Mouse (Mus musculus): ENCODE data around the gene Mrvi1. TPM values are rescaled to one million over a fixed set of nuclear protein-coding genes. Genes with fewer than 3 reads are reported as not detected.

Mrvi1 gene
- 10 to 100 TPM; 12.3 to 19.7 TPM for total RNA-seq (2021)
- polyA plus RNA-seq (2012; rRNA removed), result 6.1 and 8.7 TPM in 2 replicates
- long read RNA-seq, full-length matches to known transcripts, result 1 of 5 reads
- long read RNA-seq, partial matches to known transcripts, result 2 of 5 reads
- long read RNA-seq, other reads (novel, unspliced or antisense), result 2 of 5 reads

DNA sequence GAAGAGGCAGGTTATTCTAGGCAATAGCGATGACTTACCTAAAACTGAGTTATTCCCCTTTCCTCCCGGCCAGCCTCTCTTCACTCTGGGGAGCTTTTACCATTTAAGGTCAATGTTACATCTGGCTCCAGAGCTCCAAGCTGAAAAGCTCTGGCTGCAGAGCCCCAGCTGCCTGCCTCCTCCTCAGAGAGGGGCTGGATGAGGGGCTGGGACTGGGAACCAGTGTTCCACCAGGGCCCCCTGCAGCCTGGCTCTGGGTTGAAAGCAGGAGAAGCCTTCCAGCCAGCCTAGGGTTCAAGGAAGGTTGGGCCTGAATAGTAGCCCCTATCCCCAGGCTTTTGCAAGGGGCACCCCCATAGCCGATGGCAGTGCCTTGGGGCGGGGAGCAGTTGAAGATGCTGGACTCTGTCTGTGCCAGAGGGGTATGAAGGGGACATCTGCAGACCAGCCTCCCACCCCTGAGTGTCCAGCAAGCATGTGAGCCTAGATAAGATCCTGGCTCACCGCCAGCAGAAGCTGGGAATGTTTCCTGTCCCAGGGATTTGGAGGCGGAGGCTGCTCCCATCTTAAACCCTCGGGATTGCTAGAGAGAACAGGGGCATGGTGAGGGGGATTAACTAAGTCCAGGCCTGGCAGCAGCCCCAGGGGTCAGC, at the start of gene Mrvi1:
Gene Mrvi1, minus strand, starts transcription at position 409 of the 653 bp plus-strand sequence.
- peak; percentile 54 for DNase-seq

DNA sequence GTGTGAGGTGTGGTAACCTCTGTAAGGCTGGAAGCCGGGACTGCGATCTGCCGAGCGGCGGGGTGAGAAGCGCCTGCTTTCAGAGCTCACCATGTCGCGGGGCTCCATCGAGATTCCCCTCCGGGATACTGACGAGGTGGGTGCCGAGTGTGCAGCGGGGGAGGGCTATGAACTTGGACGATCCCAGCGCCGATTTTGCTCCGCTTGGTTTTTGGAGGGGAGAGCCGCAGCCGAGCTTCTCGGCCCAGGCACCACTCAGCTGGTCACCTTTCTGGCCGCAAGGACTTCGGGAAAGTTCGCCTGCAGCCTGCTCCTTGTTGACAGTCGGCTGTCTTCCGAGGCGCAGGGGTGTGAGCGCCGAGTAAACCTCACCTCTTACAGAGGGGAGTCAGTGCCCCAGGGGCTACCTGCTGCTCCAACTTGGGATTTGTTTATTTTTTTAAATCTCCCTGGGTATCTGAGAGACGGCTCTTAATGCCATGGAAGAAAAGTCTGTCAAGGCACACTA, 46.8 kb upstream of the Mrvi1 start:
- DNase-seq, result no peak

DNA sequence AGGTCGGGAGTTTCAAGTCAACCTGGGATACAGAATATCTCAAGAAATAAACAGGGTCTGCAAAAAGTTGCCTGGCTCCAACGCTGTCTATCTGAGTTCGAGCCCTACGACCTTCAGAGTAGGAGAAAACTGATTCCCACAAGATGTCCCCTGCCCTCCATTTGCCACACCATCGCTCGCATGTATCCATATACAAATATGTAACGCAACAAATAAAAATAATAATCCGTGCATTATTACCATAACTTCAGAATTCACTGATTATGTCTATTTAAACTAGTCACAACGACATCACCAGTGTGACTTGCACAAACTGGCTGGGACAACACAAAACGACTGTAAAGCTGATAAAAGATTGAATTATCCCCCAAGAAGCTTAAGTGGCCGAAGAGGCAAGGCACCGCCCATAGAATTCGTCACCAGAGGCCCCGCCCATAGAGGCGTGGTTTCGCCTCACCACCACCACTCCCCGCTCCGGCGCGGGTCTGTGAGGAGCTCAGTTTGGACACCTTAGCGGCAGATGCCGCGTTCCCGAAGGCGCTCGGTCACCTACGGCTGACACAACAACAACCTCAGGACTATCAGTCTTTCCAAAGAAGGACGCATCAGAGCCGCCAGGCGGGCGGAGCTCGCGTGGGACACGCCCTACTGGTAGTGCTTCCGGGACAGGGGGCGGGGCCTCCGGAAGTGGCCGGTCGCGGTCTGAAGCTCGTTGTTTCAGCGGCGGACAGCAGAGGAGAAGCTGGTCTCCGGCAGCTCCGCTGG, 46.2 kb upstream of the Mrvi1 start, which contains the start of gene Ctr9:
Gene Ctr9, plus strand, starts transcription at position 671 of the 765 bp plus-strand sequence.
- DNase-seq, result peak; percentile 96

DNA sequence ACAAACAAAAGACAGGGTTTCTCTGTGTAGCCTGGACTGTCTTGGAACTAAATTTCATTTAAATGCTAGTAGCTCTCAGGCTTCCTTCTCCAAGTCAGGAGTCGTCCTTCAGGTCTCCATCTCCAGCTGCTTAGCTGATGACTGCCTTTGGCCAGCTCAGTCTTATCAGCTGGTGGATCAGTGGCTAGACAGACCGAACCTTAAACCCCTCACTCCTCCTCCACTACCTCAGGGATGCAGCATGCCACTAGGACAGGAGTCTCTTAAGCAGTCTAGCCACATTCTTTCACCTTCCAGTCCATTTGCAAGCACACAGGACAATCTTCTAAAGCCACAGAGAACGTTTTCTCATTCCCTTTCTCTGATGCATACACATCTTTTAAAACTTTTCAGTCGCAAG, 42.7 kb upstream of the Mrvi1 start:
- DNase-seq, result no peak

DNA sequence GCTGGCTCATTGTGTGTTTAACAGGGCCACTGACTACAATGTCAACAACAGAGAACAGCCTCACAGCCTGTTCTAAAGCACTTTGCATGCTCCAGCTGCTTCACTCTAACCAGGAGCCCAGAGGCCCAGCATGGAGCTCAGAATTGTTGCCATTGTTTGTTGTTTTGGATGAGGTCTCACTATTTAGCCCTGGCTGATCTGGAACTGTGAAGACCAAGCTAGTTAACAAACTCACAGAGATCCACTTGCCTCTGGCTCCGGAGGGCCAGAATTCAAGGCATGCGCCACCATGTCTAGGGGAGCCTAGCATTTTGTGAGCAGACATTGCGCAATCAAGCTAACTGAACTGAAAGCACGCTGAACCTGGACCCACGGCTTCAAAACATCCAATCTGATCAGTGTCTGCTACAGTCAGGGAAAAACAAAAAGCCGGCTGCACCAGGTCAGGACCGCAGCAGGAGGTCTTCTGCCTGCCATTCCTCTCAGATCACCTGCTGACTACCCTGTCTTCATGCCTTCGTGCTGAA, 41.9 kb upstream of the Mrvi1 start:
- peak; percentile 24 for DNase-seq

DNA sequence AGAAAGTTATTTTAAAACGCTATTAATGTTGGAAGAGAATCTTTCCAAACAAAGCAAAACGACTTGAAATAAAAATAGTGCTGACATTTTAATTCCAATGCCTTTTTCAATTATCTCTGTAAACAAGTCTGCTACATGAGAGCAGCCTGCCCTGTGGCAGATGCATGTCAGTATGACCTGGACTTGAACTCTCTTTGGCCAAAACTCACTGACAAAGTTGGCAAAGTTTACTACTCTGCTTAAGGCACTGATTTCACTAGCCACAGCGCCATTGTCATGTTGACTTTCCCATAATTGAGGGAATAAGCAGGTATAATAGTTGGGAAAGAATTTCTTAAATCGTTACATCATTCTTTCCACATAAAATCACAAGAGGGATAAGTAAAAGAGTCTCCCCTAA, 38.6 kb upstream of the Mrvi1 start:
- DNase-seq, result no peak

DNA sequence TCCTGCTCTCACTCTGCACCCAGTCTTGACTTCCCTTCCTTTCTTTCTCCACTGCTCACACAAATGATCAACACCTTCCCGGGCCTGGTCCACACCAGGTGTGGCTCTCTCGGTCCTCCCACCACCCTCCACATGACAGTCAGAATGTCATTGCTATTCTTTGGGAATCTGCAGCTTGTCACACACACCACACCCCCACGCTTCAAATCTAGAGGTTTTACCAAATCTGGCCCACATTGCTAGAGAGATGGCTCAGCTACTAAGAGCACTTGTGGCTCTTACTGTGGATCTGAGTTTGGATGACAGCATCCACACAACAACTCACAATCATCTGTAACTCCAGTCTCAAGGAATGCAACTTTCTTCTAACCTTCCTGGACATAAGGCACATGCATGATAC, 34.7 kb upstream of the Mrvi1 start:
- no peak for DNase-seq

DNA sequence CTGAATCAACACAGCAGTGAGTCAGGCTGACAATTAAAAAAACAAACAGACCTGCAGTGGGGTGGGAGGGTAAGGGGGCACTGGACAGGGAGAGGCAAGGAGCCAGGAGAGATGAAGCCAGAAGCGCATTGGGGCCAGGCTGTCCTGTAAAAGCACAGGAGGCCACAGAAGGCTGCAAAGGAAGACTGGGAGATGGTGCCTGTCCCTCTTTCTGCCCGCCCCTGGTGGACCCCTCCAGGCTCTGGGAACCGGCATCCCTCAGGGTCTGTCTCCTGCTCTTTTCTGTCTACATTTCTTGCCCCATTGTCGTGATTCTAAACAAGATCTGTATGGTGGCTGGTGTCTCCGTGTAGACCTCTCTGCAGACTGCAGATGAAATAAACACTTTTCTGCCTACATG, 33.5 kb upstream of the Mrvi1 start:
- DNase-seq, result no peak

DNA sequence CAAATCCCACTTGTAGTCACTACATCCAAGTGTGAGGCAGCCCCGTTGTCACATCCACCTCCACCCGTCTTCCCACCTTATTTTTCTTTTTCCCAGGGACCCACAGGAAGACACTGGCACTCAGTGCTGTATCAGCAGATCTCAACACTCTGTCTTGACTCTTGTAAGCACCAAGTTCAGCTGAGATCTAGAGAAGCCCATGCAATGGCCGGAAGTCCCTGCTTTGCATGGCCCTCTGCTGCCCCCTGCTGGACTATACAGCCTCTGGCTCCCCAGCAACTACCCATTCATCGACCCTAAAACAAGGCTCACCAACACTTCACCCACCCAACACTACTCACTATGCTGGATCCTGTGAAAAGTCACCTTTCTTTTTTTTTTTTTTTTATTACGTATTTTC, 32.6 kb upstream of the Mrvi1 start:
- peak; percentile 85 for DNase-seq

DNA sequence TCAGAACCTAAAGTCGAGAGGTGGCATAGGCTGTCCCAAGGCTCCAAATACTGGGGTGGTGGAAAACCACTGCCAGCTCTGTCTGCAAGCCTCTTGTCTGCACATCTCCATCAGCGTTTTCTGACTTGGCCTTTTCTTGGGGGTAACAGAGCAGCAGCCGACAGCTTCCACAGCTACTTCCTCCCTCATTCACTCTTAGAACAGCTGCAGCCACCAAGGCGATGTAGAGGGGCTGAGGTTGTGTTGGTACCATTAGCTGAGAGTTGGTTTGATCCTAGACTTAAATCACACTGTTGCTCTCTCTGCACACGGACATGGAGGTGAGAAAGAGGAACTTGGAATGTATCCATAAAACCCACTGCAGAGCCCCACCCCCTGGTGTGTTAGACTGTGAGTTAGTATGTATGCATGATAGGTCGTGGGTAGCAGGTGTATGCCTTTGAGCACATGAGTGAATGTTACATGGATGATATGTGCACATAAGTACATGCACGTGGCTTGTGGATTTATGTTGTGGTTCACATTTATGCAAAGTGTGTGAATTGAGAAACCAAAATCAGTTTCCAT, 31.9 kb upstream of the Mrvi1 start:
- no peak for DNase-seq

DNA sequence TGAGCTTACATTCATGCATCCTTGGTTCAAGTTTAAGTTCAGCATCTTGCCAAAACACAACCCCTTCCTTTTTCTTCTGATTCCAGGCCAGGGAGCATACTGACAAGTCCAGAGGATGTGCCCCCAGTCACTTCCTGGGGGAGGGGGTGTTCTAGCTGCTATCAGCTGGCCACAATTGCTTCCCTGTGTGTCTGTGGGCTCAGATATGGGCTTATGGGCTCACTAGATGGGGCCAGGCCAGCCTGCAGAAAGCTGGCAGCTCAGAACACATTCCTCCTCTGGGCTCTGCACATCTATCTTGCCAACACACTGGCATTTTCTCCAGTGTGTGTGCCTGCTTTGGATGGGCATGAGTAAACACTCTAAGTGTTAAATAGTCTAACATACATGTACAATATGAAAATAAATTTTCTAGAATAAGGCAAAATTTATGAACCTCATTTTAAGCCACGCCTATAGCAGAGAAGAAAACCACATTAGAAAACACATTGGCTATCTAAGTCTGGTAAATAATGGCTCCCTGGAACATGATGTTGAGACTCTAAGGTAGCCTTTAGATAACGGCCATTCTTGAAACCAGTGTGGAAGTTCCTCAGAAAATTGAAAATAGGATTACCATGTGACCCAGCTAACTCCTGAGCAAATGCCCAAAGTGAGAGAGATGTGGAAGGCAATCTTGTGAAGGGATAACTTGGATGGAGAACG, 22.0 kb upstream of the Mrvi1 start:
- no peak for DNase-seq

DNA sequence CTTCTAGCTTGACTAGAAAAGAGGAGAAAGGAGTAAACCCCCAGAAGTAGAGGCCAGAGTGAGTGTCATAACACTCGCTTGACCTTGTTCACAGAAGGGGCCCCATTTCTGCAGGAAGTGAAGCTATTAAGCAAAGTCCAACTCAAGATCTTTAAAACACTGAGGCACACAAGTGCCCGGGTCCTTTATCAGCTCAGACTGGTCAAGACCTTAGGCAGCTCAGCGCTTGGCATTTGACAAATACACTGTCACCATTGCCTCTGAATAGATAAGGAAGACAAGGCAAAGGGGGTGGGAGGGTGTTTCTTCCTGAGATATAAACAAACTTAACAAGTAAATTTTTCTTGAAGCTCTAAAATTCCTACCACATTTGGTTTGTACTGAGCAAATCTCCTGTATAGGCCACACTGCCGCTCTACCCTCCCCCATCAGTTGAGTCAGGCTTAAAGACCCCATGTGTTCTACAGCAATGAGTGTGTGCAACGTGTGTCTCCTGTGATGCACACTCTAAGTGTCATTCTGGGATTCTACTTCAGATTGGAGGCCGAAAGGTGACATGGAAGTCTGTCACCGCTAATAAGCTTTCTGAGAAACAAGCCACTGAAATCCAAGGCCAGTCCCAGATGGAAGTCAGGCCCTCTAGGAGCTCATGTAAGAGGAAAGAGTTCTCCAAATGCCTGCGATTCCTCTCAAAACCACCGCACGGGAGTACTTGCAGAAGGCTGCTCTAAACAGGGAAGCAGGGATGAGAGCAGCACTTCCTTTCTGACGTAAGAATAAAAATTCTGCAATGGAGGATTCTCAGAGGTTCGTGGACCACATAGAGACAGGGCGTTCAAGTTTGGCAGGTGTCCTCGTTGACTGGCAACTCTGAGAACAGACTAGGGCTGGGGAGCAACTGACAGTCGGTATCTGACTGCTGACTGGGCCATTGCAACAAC, 16.9 kb upstream of the Mrvi1 start:
- DNase-seq, result no peak

DNA sequence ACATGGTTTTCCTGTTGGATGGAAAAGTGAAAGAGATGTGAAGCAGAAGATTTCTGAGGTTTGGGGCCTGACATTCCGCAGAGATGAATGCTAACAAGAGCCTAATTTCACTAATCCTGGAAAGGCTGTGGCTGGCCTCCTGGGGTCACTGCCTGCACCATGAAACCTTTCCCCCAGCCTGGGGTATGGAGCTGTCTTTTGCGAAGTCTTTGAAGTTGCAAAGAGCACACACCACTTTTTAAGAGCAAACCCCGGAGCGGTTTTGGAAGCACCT, 8.9 kb upstream of the Mrvi1 start:
- DNase-seq, result no peak

DNA sequence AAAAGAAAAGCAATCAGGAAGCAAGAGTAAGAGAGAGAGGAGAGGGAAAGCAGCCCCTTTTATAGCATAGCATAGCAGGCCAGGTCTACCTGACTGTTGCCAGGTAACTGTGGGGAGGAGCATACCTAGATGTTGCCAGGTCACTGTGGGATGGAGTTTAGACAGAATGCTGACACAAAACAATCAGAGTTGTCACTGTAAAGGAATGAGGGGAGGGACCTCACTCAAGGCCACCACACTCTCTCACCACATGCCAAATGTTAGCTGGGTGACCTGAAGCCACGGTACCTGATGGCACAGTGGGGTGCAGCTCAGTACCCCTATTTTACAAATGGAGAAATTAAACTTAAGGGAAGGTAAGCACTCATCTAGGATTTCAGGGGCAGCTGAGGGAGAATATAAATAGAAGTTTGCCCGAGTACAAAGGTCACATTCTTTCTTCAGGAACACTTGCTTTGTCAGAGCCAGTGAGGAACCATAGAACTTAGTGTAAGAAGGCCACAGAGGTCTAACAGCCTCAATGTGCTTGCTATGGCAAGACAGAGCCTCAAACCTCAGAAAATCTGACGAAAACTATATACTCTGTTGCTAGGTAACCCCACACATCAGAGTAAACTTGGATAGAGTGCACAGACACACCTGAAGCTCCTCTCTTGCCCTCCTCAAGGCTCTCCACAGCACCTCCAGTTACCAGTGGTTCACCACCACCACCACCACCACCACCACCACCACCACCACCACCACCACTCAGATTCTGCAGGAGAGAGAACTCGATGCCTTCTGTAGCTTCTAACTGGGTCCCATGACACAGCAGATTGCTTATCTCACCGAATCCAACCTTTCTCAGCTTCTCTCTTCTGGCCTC, 8.3 kb upstream of the Mrvi1 start:
- peak; percentile 33 for DNase-seq

DNA sequence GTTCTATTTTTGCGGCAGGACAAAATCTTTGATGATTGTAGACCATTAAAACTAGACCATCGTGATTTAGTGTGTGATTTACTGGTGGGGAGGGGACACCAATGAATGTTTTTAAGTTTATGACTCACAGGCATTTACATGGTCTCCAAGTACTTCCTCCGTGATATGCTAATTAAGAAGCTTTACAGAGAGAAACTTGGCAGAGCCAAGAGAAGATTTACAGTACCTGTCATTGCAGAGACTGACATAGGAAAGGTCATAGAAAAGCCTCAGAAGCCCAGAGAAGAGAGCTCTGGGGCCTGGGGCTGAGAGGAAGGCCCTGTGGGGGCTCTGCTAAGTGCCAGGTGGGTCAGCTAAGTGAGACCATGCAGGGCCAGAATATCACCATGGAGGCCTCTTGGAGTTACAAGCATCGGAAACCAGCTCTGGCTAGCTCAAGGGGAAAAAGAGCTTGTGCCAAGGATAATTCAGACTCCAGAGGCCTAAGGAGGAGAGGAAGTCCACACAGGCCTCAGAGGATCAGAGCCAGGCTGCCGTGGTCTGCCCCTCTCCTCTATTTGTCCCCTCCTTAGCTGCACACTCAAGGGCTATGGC, 7.1 kb upstream of the Mrvi1 start:
- peak; percentile 38 for DNase-seq

DNA sequence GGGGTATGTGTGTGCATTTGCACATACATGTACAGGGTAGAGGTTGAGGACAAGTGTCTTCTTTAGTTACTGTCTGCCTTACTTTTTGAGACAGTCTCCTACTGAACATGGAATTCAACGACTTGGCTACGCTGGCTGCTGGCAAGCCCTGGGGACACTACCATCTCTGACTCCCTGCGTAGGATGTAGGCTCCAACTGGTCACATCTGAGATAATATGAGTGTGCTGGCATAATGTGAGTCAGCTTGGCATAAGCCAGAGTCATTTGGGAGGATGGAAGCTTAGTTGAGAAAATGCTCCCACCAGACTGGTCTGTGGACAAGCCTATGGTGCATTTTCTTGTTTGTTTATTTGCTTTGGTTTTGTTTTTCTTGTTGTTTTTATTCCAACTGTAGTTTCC, 5.8 kb upstream of the Mrvi1 start:
- DNase-seq, result no peak

DNA sequence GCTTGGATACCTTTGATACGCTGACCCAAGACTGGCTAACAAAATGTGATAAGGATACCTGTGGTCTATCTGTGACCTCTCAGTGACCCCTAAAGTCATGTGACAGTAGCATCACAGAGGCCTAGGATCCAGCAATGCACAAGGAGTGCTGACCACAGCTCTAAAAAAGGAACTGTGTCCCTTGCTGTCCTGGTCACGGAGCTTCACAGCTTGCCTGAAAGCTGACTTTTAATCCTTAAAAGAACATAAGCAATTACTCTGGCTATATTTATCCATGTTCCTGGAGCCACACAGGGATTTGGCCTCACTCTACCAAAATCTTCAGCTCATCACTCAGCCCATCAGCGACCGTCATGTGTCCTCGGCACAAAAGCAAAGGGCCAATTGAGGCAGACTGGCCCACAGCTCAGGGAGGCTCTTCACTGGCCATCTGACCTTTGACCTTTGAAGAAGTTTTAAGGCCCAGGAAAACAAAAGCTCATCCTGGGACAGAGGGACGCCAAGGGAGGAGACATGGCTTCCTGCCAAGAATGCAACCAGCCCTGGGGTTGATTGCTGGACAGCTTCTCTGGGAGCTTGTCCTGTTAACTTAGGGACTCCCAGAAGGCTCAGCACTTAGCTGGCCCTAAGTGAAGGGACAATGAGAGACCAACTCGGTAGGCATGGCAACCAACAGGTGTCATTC, 3.5 kb upstream of the Mrvi1 start:
- peak; percentile 45 for DNase-seq

DNA sequence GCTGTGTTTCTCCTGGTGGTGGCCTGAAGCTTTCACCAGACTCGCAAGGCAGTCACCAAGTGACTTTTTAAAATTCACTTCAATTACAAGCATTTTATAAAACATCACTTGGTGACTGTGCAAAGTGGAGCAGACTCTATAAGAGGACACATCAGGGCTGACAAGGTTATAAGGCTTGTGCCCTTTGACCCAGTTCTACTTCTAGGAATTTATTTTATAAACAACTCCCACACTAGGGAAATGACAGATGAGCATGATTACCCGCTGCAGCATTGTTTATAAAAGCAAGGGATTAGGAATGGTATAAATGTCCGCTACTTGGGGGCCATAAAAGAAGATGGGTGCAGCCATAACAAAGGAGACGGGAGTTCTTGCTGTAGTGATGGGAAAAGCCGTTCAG, 1.4 kb upstream of the Mrvi1 start:
- DNase-seq, result no peak

DNA sequence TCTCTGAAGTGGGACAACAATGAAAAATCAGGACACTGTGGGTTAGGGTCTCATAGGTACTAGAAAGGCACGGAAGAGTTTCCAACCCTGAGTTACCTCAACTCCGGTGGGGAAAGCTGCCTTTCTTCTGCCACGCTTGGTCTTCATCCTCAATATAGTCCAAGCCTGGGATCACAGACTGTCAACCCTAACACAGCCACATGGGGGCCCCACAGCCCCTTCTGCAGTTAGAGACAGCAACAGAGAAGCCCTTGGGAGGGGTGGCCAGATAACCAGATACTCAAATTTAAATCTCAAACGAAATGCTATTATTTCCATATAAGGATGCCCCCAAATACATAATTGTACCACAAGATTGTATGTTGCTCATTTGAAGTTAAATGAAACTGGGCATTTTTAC, 503 bp upstream of the Mrvi1 start:
- DNase-seq, result peak; percentile 60

Data from adrenal gland, adult 2 months (tissue).